Mouse (Mus musculus): ENCODE results near the gene Adipoq.

- TF ChIP-seq CTCF (IDR thresholded peaks at IDR 0.05; ENCODE audit: low read depth, low read length): no peak
- no peak for TF ChIP-seq POLR2A (IDR thresholded peaks at IDR 0.05; ENCODE audit: extremely low read depth, insufficient read depth, low read length)
These were observed 35.7 kb downstream of the Adipoq start for GRCm38 (mm10) chr16:23181942-23182597.
